Comparison of ENCODE assay signal across 8 mouse cellular contexts in genomic region chr5:140565856-140566255, GRCm38 (mm10). TPM values are rescaled to one million over a fixed set of nuclear protein-coding genes. Genes with fewer than 3 reads are reported as not detected.
A peak's percentile ranks its signal among the peaks of the same experiment; 100 is the strongest.
DNase-seq lines count a peak whose midpoint lies in the region; ATAC-seq and TF ChIP-seq lines count a peak whose summit lies in the region.

No protein-coding gene starts in this region.

- H3K4me1 ChIP-seq in intestine, postnatal 0 days (replicated peaks; ENCODE audit: control insufficient read depth, insufficient read depth, low read length): peaks cover 5% of the 10 kb centered on the region; the same call in 1 of the 2 replicates
- no peaks in the 10 kb centered on the region for H3K4me1 ChIP-seq in liver, adult 2 months (ENCODE audit: control insufficient read depth, insufficient read depth, low read length)
- peaks cover 14% of the 10 kb centered on the region for H3K4me1 ChIP-seq in testis, adult 2 months (ENCODE audit: control insufficient read depth, insufficient read depth, low read length)

- no peak for TF ChIP-seq POLR2A in liver, adult 2 months (IDR thresholded peaks at IDR 0.05; ENCODE audit: extremely low read depth, insufficient read depth, low read length)
- no peak for TF ChIP-seq POLR2A in testis, adult 2 months (IDR thresholded peaks at IDR 0.05; ENCODE audit: control insufficient read depth, low read depth, low read length)

- no peak overlapping the region for H3K9ac ChIP-seq in intestine, postnatal 0 days (ENCODE audit: low read depth, low read length)
- H3K9ac ChIP-seq in liver, adult 2 months (ENCODE audit: low read depth, low read length): no peak overlapping the region

- H3K27ac ChIP-seq in intestine, postnatal 0 days (ENCODE audit: low read depth, low read length): no peak overlapping the region
- no peak overlapping the region for H3K27ac ChIP-seq in liver, adult 2 months (replicated peaks; ENCODE audit: insufficient read depth, low read depth, low read length)
- H3K27ac ChIP-seq in testis, adult 2 months (ENCODE audit: control insufficient read depth, insufficient read depth, low read depth, low read length): no peak overlapping the region

- H3K36me3 ChIP-seq in intestine, postnatal 0 days (ENCODE audit: control insufficient read depth, insufficient read depth): no peaks in the 10 kb centered on the region
- H3K36me3 ChIP-seq in liver, adult 2 months (ENCODE audit: control insufficient read depth, insufficient read depth, low read length): no peaks in the 10 kb centered on the region
- H3K36me3 ChIP-seq in testis, adult 2 months (ENCODE audit: control insufficient read depth, insufficient read depth, low read length): no peaks in the 10 kb centered on the region

- DNase-seq in heart, adult 18-20 months: peak; percentile 51 to 72
- no peak for DNase-seq in heart, adult 11 months
- peak; percentile 81 for DNase-seq in adrenal gland, postnatal 14 days
- DNase-seq in frontal cortex, postnatal 36 days (ENCODE audit: low spot score in 2 of 2): peak; percentile 26 to 45
- DNase-seq in liver, adult 2 months (ENCODE audit: extremely low read depth, low read depth, low spot score): no peak
- peak; percentile 57 for DNase-seq in neural tube, embryonic 10.5 days (ENCODE audit: extremely low spot score, low spot score)

- H3K9me3 ChIP-seq in intestine, postnatal 0 days (ENCODE audit: control insufficient read depth): no peaks in the 10 kb centered on the region

- H3K4me2 ChIP-seq in intestine, postnatal 0 days (replicated peaks; ENCODE audit: low read depth): no peak overlapping the region

- peak; percentile 23; the same call in 1 of the 2 replicates for ATAC-seq in intestine, postnatal 0 days

- H3K79me2 ChIP-seq in liver, adult 2 months (ENCODE audit: control insufficient read depth, insufficient read depth, low read length): no peaks in the 10 kb centered on the region

- no peak overlapping the region for H3K4me3 ChIP-seq in intestine, postnatal 0 days (ENCODE audit: low read depth, low read length)
- no peak overlapping the region for H3K4me3 ChIP-seq in liver, adult 2 months (ENCODE audit: insufficient read depth, low read depth, low read length)
- H3K4me3 ChIP-seq in testis, adult 2 months (ENCODE audit: control insufficient read depth, low read depth, low read length): no peak overlapping the region

- WGBS in intestine, postnatal 0 days: 69% methylated on average over 6 of the region's 6 CpGs
- 66% methylated on average over 6 of the region's 6 CpGs for WGBS in liver, adult 2 months

- TF ChIP-seq CTCF in intestine, postnatal 0 days (IDR thresholded peaks at IDR 0.05; ENCODE audit: low read depth): peak; percentile 77
- TF ChIP-seq CTCF in liver, adult 2 months (IDR thresholded peaks at IDR 0.05; ENCODE audit: low read depth, low read length): peak; percentile 42
- peak; percentile 47; the same call in 1 of the 2 replicates for TF ChIP-seq CTCF in testis, adult 2 months (IDR thresholded peaks at IDR 0.05; ENCODE audit: control insufficient read depth, insufficient read depth, insufficient replicate concordance, low read depth, low read length)

- H3K27me3 ChIP-seq in intestine, postnatal 0 days (replicated peaks; ENCODE audit: control insufficient read depth, insufficient read depth, low read length): no peaks in the 10 kb centered on the region
- no peaks in the 10 kb centered on the region for H3K27me3 ChIP-seq in liver, adult 2 months (ENCODE audit: control insufficient read depth, insufficient read depth, low read length)
- H3K27me3 ChIP-seq in testis, adult 2 months (ENCODE audit: control insufficient read depth, insufficient read depth, low read length): no peaks in the 10 kb centered on the region

RNA-seq across cellular contexts. Expression of gene Grifin, which starts 1.0 kb away (rescaled TPM):
- total RNA-seq in heart, adult 18-20 months (2021): not detected
- total RNA-seq in adrenal gland, postnatal 14 days (2021): not detected in 2 replicates
- 1.1 and 1.5 TPM in 2 replicates for polyA plus RNA-seq in intestine, postnatal 0 days (2015; fragmentation: Nextera tagmentation; extraction: Ambion mirVana)
- total RNA-seq in liver, adult 2 months (2014; rRNA removed): not detected in 2 replicates
- polyA plus RNA-seq in liver, adult 2 months (2012; rRNA removed): not detected in 2 replicates
- polyA plus RNA-seq in testis, adult 2 months (2012; rRNA removed): not detected in 2 replicates

RNA-seq across cellular contexts. Expression of gene Lfng, which starts 41.3 kb away (rescaled TPM):
- 1 to 10 TPM; 6.7 to 9.9 TPM for total RNA-seq in heart, adult 18-20 months (2021)
- total RNA-seq in adrenal gland, postnatal 14 days (2021): 13.7 and 26.8 TPM in 2 replicates
- polyA plus RNA-seq in intestine, postnatal 0 days (2015; fragmentation: Nextera tagmentation; extraction: Ambion mirVana): 7.1 and 7.3 TPM in 2 replicates
- total RNA-seq in liver, adult 2 months (2014; rRNA removed): 4.2 and 5.5 TPM in 2 replicates
- 9.2 and 9.5 TPM in 2 replicates for polyA plus RNA-seq in liver, adult 2 months (2012; rRNA removed)
- 1.4 TPM in 2 replicates for polyA plus RNA-seq in testis, adult 2 months (2012; rRNA removed)

Comparison
In these comparisons a context has a peak if more than half of its experiments do, and no peak if none do; other contexts are left out.
1. DNase-seq: peak in heart, adult 18-20 months (2 of 2), adrenal gland, postnatal 14 days (single experiment), frontal cortex, postnatal 36 days (2 of 2) and neural tube, embryonic 10.5 days (single experiment); none in heart, adult 11 months (single experiment) and liver, adult 2 months (single experiment).
2. Peak in every context shown above with its lines, with median percentiles within 50 percentile points of each other: CTCF ChIP-seq.